Mouse (Mus musculus): ENCODE measurements around the gene Zdhhc13. TPM values are rescaled to one million over a fixed set of nuclear protein-coding genes. Genes with fewer than 3 reads are reported as not detected.

Gene Zdhhc13
- polyA plus RNA-seq, 1 experiment: 22.8 TPM

- no peak for DNase-seq (ENCODE audit: low read depth, low spot score)
- 83% methylated on average over 3 of the region's 3 CpGs for WGBS
Observed at GRCm38 (mm10) chr7:48779110-48779509, 9.7 kb upstream of the Zdhhc13 start.

- DNase-seq (ENCODE audit: low read depth, low spot score): no peak
- 80% methylated on average over 4 of the region's 4 CpGs for WGBS
Observed at GRCm38 (mm10) chr7:48782432-48782831, 6.4 kb upstream of the Zdhhc13 start.

- DNase-seq (ENCODE audit: low read depth, low spot score): no peak
- 78% methylated on average over 11 of the region's 11 CpGs for WGBS
Observed at GRCm38 (mm10) chr7:48784773-48785523, 3.9 kb upstream of the Zdhhc13 start.

- DNase-seq (ENCODE audit: low read depth, low spot score): no peak
- WGBS: 55% methylated on average over 3 of the region's 3 CpGs
Observed at GRCm38 (mm10) chr7:48788348-48788747, 455 bp upstream of the Zdhhc13 start.

- DNase-seq (ENCODE audit: low read depth, low spot score): no peak
- 32% methylated on average over 4 of the region's 4 CpGs for WGBS
Observed at GRCm38 (mm10) chr7:48790117-48790516, 1.3 kb downstream of the Zdhhc13 start.

- no peak for DNase-seq (ENCODE audit: low read depth, low spot score)
- 72% methylated on average over 3 of the region's 3 CpGs for WGBS
Observed at GRCm38 (mm10) chr7:48791412-48791811, 2.6 kb downstream of the Zdhhc13 start.

GRCm38 (mm10) chr7:48795130-48795529 is 6.3 kb downstream of the Zdhhc13 start:
- 74% methylated on average over 3 of the region's 3 CpGs for WGBS
- DNase-seq (ENCODE audit: low read depth, low spot score): no peak

GRCm38 (mm10) chr7:48803381-48803780 is 14.6 kb downstream of the Zdhhc13 start:
- no peak for DNase-seq (ENCODE audit: low read depth, low spot score)
- 91% methylated on average over 7 of the region's 7 CpGs for WGBS

GRCm38 (mm10) chr7:48806587-48806986 is 17.8 kb downstream of the Zdhhc13 start:
- WGBS: 73% methylated on average over 4 of the region's 4 CpGs
- no peak for DNase-seq (ENCODE audit: low read depth, low spot score)

- 89% methylated on average over 1 of the region's 1 CpGs for WGBS
- DNase-seq (ENCODE audit: low read depth, low spot score): no peak
Observed at GRCm38 (mm10) chr7:48810652-48811051, 21.8 kb downstream of the Zdhhc13 start.

- no peak for DNase-seq (ENCODE audit: low read depth, low spot score)
Observed at GRCm38 (mm10) chr7:48812358-48812757, 23.6 kb downstream of the Zdhhc13 start.

GRCm38 (mm10) chr7:48813594-48813993 is 24.8 kb downstream of the Zdhhc13 start:
- peak; percentile 79 for DNase-seq (ENCODE audit: low read depth, low spot score)
- WGBS: 25% methylated on average over 1 of the region's 1 CpGs

- WGBS: 47% methylated on average over 5 of the region's 5 CpGs
- no peak for DNase-seq (ENCODE audit: low read depth, low spot score)
Observed at GRCm38 (mm10) chr7:48821654-48822053, 32.9 kb downstream of the Zdhhc13 start.

- WGBS: 94% methylated on average over 3 of the region's 3 CpGs
- no peak for DNase-seq (ENCODE audit: low read depth, low spot score)
Observed at GRCm38 (mm10) chr7:48823621-48824020, 34.8 kb downstream of the Zdhhc13 start.

GRCm38 (mm10) chr7:48824671-48825070 is 35.9 kb downstream of the Zdhhc13 start:
- DNase-seq (ENCODE audit: low read depth, low spot score): no peak
- WGBS: 89% methylated on average over 1 of the region's 1 CpGs

GRCm38 (mm10) chr7:48825170-48825569 is 36.4 kb downstream of the Zdhhc13 start:
- 93% methylated on average over 6 of the region's 6 CpGs for WGBS
- DNase-seq (ENCODE audit: low read depth, low spot score): no peak

GRCm38 (mm10) chr7:48829177-48829910 is 40.5 kb downstream of the Zdhhc13 start:
- no peak for DNase-seq (ENCODE audit: low read depth, low spot score)
- WGBS: 70% methylated on average over 5 of the region's 5 CpGs

GRCm38 (mm10) chr7:48830395-48830794 is 41.6 kb downstream of the Zdhhc13 start:
- WGBS: 32% methylated on average over 2 of the region's 2 CpGs
- DNase-seq (ENCODE audit: low read depth, low spot score): no peak

GRCm38 (mm10) chr7:48832735-48833134 is 43.9 kb downstream of the Zdhhc13 start:
- DNase-seq (ENCODE audit: low read depth, low spot score): no peak
- WGBS: 91% methylated on average over 1 of the region's 1 CpGs

- WGBS: 72% methylated on average over 4 of the region's 4 CpGs
Observed at GRCm38 (mm10) chr7:48834371-48834970, 45.7 kb downstream of the Zdhhc13 start.

More at GRCm38 (mm10) chr7:48834371-48834970, 45.7 kb downstream of the Zdhhc13 start:
- no peak for DNase-seq (ENCODE audit: low read depth, low spot score)

Measured in large intestine, adult 2 months (tissue).